Mouse (Mus musculus): ENCODE results near the gene Rgs9bp. TPM values are rescaled to one million over a fixed set of nuclear protein-coding genes. Genes with fewer than 3 reads are reported as not detected.

Gene Rgs9bp
- 0.10 and 0.15 TPM in 2 replicates for polyA plus RNA-seq (2012; ENCODE audit: low replicate concordance)

GRCm38 (mm10) chr7:35585191-35586054, at the start of gene Rgs9bp:
TSS of gene Rgs9bp (minus strand) at chr7:35585582.

GRCm38 (mm10) chr7:35586055-35586905, 898 bp upstream of the Rgs9bp start, which contains the start of gene Ankrd27:
TSS of gene Ankrd27 (plus strand) at chr7:35586244.

DNA sequence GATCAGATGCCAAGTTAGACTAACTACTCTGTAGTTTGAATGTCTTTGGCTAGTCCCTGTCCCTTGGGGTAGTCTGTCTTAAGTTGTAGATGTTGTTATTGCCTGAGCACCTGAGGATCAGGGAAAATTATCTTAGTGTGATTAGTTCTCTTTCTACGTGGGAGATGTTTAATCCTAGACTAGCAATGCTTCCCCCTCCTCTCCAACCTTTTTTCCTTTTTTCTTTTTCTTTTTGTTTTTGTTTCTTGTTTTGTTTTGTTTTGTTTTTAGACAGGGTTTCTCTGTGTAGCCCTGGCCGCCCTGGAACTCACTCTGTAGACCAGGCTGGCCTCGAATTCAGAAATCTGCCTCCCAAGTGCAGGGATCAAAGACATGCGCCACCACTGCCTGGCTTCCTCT, 29.2 kb downstream of the Rgs9bp start, which contains the start of gene Nudt19:
Gene Nudt19 (minus strand): TSS at position 100 of the 399 bp plus-strand sequence.

DNA sequence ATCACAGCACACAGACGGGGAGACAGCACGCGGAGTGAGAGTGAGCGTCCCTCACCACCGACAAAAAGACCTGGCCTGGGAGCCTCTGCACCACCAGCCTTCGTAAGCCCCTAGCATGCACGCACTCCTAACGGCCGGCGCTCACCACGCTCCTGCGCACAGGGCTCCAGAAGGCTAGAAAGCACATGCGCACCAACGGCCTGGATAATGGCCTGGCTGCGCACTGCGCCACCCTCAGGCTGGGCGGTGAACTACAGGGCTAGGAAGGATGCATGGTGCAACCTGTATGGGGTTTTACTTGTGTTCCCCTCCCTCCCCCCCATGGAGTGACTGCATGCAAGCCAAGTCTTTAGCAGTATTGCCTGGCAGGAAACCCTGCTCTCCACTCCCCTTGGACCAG, 47.8 kb downstream of the Rgs9bp start, which contains the start of gene Tdrd12:
Gene Tdrd12 (minus strand): TSS at position 184 of the 400 bp plus-strand sequence.

Other genes with a start within 250 kb of the Rgs9bp start
- 5.4 and 10.2 TPM in 2 replicates for gene Faap24, start 188.7 kb downstream of the Rgs9bp start, polyA plus RNA-seq (2012; ENCODE audit: low replicate concordance)
- 5.7 and 6.2 TPM in 2 replicates for gene Cep89, start 188.5 kb downstream of the Rgs9bp start, polyA plus RNA-seq (2012; ENCODE audit: low replicate concordance)
- gene Slc7a9, start 136.8 kb downstream of the Rgs9bp start, polyA plus RNA-seq (2012; ENCODE audit: low replicate concordance) = not detected in 2 replicates
- gene Tdrd12, start 47.8 kb downstream of the Rgs9bp start, polyA plus RNA-seq (2012; ENCODE audit: low replicate concordance) = not detected in 2 replicates
- 12.5 and 12.6 TPM in 2 replicates for gene Nudt19, start 29.3 kb downstream of the Rgs9bp start, polyA plus RNA-seq (2012; ENCODE audit: low replicate concordance)
- 67.2 and 122 TPM in 2 replicates for gene Ankrd27, start 662 bp upstream of the Rgs9bp start, polyA plus RNA-seq (2012; ENCODE audit: low replicate concordance)
- gene Pdcd5, start 61.9 kb upstream of the Rgs9bp start, polyA plus RNA-seq (2012; ENCODE audit: low replicate concordance) = 75.1 and 85.4 TPM in 2 replicates
- gene Dpy19l3, start 168.9 kb upstream of the Rgs9bp start, polyA plus RNA-seq (2012; ENCODE audit: low replicate concordance) = 6.9 and 14.4 TPM in 2 replicates
- gene Zfp507, start 217.4 kb upstream of the Rgs9bp start, polyA plus RNA-seq (2012; ENCODE audit: low replicate concordance) = 5.2 and 8.9 TPM in 2 replicates

All from hematopoietic multipotent progenitor cell, adult 10-12 weeks (in vitro differentiated cells).